Mouse (Mus musculus) thymus, adult 2 months (tissue): ENCODE data around the gene BC049762. TPM values are rescaled to one million over a fixed set of nuclear protein-coding genes. Genes with fewer than 3 reads are reported as not detected.

Experiments
- DNase-seq: peaks from one replicate; pipeline ENCODE4 v3.0.0; 2021
- H3K27ac ChIP-seq: fragments of 200-500 bp; 2 replicates; pipeline ENCODE4 v1.5.1; 2012; ENCODE audit warnings: low read length, control low read depth; ENCODE audit not compliant: control insufficient read depth, insufficient read depth
- H3K27me3 ChIP-seq: fragments of 200-500 bp; 2 replicates; pipeline ENCODE4 v1.6.1; 2012; ENCODE audit warnings: mild to moderate bottlenecking, low read length, moderate library complexity, mixed read lengths; ENCODE audit not compliant: control insufficient read depth, insufficient read depth
- H3K36me3 ChIP-seq: fragments of 200-500 bp; 2 replicates; pipeline ENCODE4 v1.6.1; 2012; ENCODE audit warnings: mild to moderate bottlenecking, low read length, moderate library complexity; ENCODE audit not compliant: control insufficient read depth, insufficient read depth
- H3K4me1 ChIP-seq: fragments of 200-500 bp; replicated peaks from 2 replicates; pipeline ENCODE4 v1.6.1; 2012; ENCODE audit warnings: low read length; ENCODE audit not compliant: control insufficient read depth, insufficient read depth
- H3K4me3 ChIP-seq: fragments of 200-500 bp; 2 replicates; pipeline ENCODE4 v1.5.1; 2012; ENCODE audit warnings: mild to moderate bottlenecking, low read length, control low read depth, moderate library complexity; ENCODE audit not compliant: control insufficient read depth, insufficient read depth
- CTCF ChIP-seq: fragments of 200-500 bp; IDR thresholded peaks from 2 replicates; pipeline ENCODE4 v1.5.1; 2012; ENCODE audit warnings: mild to moderate bottlenecking, control low read depth, low read length, moderate library complexity, borderline replicate concordance; ENCODE audit not compliant: control insufficient read depth, poor library complexity, insufficient read depth; ENCODE audit errors: extremely low read depth
- POLR2A ChIP-seq: fragments of 200-500 bp; IDR thresholded peaks from 2 replicates; pipeline ENCODE4 v1.6.1; 2012; ENCODE audit warnings: mild to moderate bottlenecking, low read length, control low read depth, moderate library complexity; ENCODE audit not compliant: control insufficient read depth, poor library complexity, insufficient read depth; ENCODE audit errors: extremely low read depth
- WGBS: fragments of 180-500 bp; shearing (Covaris S2); methylation state at CpG from one replicate; pipeline ENCODE4 v1.1.7; 2018; 5-methylcytosine and 5-hydroxymethylcytosine counted together
- polyA plus RNA-seq: library from polyadenylated mRNA; depleted of rRNA; stranded (reverse); fragments of >200 nt; gene quantifications from 2 replicates; pipeline ENCODE4 v1.2.3, GENCODE M21; 2012

Gene BC049762
- polyA plus RNA-seq, 1 experiment, result 0.15 TPM

DNA sequence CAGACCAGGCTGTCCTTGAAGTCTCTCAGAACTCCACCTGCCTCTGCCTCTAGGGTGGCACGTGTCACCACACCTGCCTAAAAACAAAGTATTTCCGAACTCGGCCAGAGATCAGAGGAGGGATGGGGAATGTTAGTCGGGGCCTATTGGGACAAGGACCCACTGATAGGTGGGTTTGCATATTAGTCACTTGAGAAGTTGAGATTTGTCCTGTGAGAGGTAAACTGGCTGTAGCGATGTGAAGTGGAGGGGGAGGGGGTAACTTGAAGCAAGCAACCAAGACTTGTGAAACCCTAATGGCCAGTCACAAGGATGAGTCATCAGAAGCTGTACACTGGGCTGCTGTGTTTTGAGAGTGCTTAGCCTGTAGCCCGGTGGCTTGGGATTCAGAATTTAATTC, 1.5 kb upstream of the BC049762 start:
- H3K4me3 ChIP-seq, result peak overlapping the region; percentile 20
- peaks cover 8% of the 10 kb centered on the region; the same call in 1 of the 2 replicates for H3K36me3 ChIP-seq
- no peaks in the 10 kb centered on the region for H3K27me3 ChIP-seq
- H3K4me1 ChIP-seq, result peaks cover 5% of the 10 kb centered on the region
- WGBS, result 5% methylated on average over 6 of the region's 6 CpGs
- peak; percentile 30 for DNase-seq
- TF ChIP-seq CTCF (no peak), POLR2A (no peak)
- H3K27ac ChIP-seq, result no peak overlapping the region

- no peaks in the 10 kb centered on the region for H3K27me3 ChIP-seq
- no peak for TF ChIP-seq CTCF
- TF ChIP-seq POLR2A, result no peak
- WGBS, result under 1% methylated on average over 50 of the region's 50 CpGs
- DNase-seq, result no peak
- H3K4me3 ChIP-seq, result peak overlapping the region; percentile 85
- H3K4me1 ChIP-seq, result peaks cover 5% of the 10 kb centered on the region
- H3K36me3 ChIP-seq, result peaks cover 5% of the 10 kb centered on the region; the same call in 1 of the 2 replicates
- peak overlapping the region; percentile 26 for H3K27ac ChIP-seq
Observed at GRCm38 (mm10) chr11:51263286-51263831, 513 bp upstream of the BC049762 start.

DNA sequence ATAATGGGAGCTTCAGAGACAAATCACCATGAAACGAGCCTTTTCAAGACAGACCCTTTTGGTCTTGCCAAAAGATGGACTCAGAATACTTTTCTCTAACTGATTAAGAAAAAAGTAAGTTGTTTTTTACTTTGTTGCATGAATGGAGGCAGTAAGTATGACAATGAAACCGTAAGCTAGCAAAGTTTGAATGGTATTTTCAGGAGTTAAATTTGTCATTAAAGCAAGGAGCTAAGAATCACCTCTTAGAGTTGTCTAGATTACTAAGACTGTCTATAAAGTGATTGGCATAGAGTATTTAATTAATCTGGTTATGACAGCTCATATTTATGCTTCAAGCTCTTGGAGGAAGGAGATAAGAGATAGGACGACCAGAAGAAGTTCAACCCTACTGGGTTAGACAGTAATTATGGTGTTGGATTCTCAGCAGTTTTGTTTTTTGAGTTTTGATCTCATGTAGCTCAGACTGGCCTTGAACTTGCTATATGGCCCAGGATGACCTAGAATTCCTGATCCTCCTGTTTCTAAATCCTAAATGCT, 1.1 kb downstream of the BC049762 start, which contains the start of gene Clk4:
TSS of gene Clk4 (plus strand) at position 51 of the 540 bp plus-strand sequence.
- Histone ChIP-seq H3K27ac (peak within 1 kb of the TSS; percentile 77), H3K4me3 (peak within 1 kb of the TSS; percentile 63), H3K27me3 (no peaks in the 10 kb centered on the region), H3K4me1 (peaks cover 5% of the 10 kb centered on the region), H3K36me3 (0 out of 2 replicates have a peak, but pooled peaks cover under 1% of the 10 kb centered on the region)
- no peak for DNase-seq
- 94% methylated on average over 3 of the region's 3 CpGs for WGBS
- no peak for TF ChIP-seq CTCF
- TF ChIP-seq POLR2A, result no peak

DNA sequence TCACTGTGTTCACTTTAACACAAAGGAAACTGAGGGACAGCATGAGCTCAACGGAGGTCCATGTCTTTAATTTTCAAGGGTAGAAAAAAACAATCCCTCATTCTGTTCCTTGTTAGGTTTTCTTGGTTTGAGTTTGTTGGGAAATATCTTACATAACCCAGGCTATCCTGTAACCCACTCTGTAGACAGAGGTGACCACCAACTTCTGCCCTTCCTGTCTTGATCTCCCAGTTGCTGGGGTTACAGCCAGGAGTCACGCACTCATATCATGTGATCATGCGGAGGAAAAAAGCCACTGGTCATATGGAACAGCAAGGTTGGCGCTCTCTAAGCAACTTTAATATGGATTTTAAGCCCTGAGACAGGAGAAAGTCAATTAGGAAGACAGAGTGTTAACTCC, 5.8 kb downstream of the BC049762 start:
- 95% methylated on average over 4 of the region's 4 CpGs for WGBS
- Histone ChIP-seq H3K27ac (no peak overlapping the region), H3K27me3 (no peaks in the 10 kb centered on the region), H3K4me3 (no peak overlapping the region), H3K36me3 (no peaks in the 10 kb centered on the region), H3K4me1 (no peaks in the 10 kb centered on the region)
- TF ChIP-seq CTCF (no peak), POLR2A (no peak)
- DNase-seq, result no peak

GRCm38 (mm10) chr11:51242897-51243296, 19.9 kb downstream of the BC049762 start:
- no peaks in the 10 kb centered on the region for H3K27me3 ChIP-seq
- no peak for TF ChIP-seq CTCF
- TF ChIP-seq POLR2A, result no peak

DNA sequence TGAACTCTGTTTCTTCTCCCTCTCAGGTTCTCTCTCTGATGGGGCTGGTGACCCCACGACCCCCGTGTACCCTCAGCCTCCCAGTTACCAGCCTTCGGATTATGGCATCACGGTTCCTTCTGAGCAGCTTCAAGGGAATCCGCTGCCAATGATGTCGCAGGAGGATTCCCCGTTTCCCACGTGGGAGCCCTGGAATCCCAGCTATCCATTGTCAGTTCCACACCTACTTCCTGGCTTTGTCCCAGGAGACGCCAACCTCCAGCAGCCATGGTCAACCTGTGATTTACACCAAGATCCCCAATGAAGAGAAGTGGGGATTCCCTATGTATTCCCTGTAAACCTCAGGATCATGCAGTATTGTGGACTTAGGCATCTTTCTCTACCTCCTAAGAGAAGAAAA, 28.2 kb downstream of the BC049762 start:
- no peak for DNase-seq
- TF ChIP-seq CTCF (no peak), POLR2A (no peak)
- Histone ChIP-seq H3K27ac (no peak overlapping the region), H3K4me1 (no peaks in the 10 kb centered on the region), H3K27me3 (no peaks in the 10 kb centered on the region), H3K36me3 (no peaks in the 10 kb centered on the region), H3K4me3 (no peak overlapping the region)
- WGBS, result 79% methylated on average over 9 of the region's 9 CpGs

More at GRCm38 (mm10) chr11:51242897-51243296, 19.9 kb downstream of the BC049762 start:
- DNase-seq, result no peak
- no peaks in the 10 kb centered on the region for H3K36me3 ChIP-seq
- 92% methylated on average over 2 of the region's 2 CpGs for WGBS
- no peaks in the 10 kb centered on the region for H3K4me1 ChIP-seq
- H3K27ac ChIP-seq, result no peak overlapping the region
- no peak overlapping the region for H3K4me3 ChIP-seq

DNA sequence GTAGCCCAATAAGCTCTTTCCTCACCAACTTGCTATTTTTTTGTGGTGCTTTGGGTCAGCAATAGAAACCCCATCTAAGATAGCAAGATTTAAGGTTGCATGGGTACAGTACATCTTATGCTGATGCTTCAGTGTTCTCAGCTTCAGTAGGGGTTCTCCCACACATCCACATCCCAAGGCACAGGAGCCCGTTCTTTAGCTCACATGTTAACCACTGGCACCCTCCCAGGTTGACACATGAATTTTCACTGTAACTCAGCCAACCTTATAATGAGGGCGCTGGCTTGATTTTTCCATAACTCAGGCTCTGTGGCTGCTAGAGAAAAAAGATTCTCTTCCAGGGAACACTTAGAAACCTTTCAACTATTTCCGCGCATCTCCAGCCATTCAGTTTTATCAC, 35.7 kb downstream of the BC049762 start:
- no peak overlapping the region for H3K4me3 ChIP-seq
- H3K27ac ChIP-seq, result no peak overlapping the region
- no peaks in the 10 kb centered on the region for H3K27me3 ChIP-seq
- no peaks in the 10 kb centered on the region for H3K4me1 ChIP-seq
- no peaks in the 10 kb centered on the region for H3K36me3 ChIP-seq
- WGBS, result 90% methylated on average over 4 of the region's 4 CpGs
- DNase-seq, result no peak
- TF ChIP-seq CTCF (no peak), POLR2A (no peak)
